Mouse (Mus musculus): ENCODE measurements at regions not wholly inside any gene's neighbourhood (a gene's known extent, or its start where the extent isn't known, plus 50 kb on each side); places are given as distances from the start of the nearest gene placed in this dataset.
A peak's percentile ranks its signal among the peaks of the same experiment; 100 is the strongest.

DNA sequence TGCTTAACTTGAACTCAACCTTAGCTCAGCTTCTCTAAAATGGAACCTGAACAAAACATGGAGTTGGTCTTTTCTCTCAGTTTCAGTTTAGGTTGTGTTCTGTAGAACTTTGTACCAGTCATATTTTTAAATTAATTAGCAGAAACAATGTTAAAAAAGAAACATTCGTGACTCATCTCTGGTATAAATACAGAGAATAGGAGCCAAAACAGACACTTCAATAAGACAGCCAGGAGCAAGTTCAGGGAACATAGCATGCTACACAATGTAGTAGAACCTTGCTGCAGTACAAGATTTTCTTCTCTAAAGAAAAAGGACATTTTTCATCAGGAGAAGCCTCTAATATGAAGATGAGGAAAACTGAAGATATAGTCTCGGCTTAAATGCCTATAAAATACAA lies 6595.0 kb upstream of the Gm7489 start:
- 92% methylated on average over 2 of the region's 2 CpGs for WGBS
- DNase-seq (ENCODE audit: low spot score) (no peak), ATAC-seq (replicated peaks; ENCODE audit: low FRiP score) (no peak)
- no peaks in the 10 kb centered on the region for H3K4me1 ChIP-seq (replicated peaks; ENCODE audit: control insufficient read depth, insufficient read depth, low read length)
- H3K36me3 ChIP-seq (ENCODE audit: control insufficient read depth, insufficient read depth, low read length), result no peaks in the 10 kb centered on the region
- no peaks in the 10 kb centered on the region for H3K9me3 ChIP-seq (ENCODE audit: control insufficient read depth, low read length)
- no peak overlapping the region for H3K27ac ChIP-seq (ENCODE audit: low read depth, low read length)
- H3K4me3 ChIP-seq (ENCODE audit: low read depth, low read length), result no peak overlapping the region
- H3K27me3 ChIP-seq (ENCODE audit: control insufficient read depth, insufficient read depth, low read length), result no peaks in the 10 kb centered on the region
- H3K9ac ChIP-seq (ENCODE audit: low read length), result no peak overlapping the region
- H3K4me2 ChIP-seq (ENCODE audit: low read depth, low read length, severe bottlenecking), result no peak overlapping the region

DNA sequence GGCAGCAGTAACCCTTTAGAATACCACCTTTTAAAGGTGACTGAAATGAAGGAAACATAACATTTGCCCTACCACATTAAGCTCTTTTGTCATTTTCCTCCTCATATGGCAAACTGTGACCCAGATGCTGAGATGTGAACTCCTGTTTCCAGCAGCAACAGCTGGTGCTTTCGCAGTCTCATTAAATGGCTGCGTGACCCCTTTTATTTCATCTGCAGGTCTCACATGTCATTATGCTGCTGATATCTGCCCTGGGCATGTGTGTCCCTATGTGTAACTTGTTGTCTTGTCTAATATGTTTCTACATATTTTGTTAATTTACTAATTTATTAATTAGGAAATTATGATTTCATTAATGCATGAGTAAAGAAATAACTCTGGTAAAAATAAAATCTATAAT lies 6584.9 kb upstream of the Gm7489 start:
- Histone ChIP-seq H3K4me3 (ENCODE audit: low read depth, low read length) (no peak overlapping the region), H3K9me3 (ENCODE audit: control insufficient read depth, low read length) (no peaks in the 10 kb centered on the region), H3K27me3 (ENCODE audit: control insufficient read depth, insufficient read depth, low read length) (no peaks in the 10 kb centered on the region), H3K9ac (ENCODE audit: low read length) (no peak overlapping the region), H3K4me2 (ENCODE audit: low read depth, low read length, severe bottlenecking) (no peak overlapping the region), H3K4me1 (replicated peaks; ENCODE audit: control insufficient read depth, insufficient read depth, low read length) (no peaks in the 10 kb centered on the region), H3K27ac (ENCODE audit: low read depth, low read length) (no peak overlapping the region), H3K36me3 (ENCODE audit: control insufficient read depth, insufficient read depth, low read length) (no peaks in the 10 kb centered on the region)
- ATAC-seq (replicated peaks; ENCODE audit: low FRiP score) (peak; percentile 67; the same call in 1 of the 2 replicates), DNase-seq (ENCODE audit: low spot score) (no peak)
- 83% methylated on average over 2 of the region's 2 CpGs for WGBS

DNA sequence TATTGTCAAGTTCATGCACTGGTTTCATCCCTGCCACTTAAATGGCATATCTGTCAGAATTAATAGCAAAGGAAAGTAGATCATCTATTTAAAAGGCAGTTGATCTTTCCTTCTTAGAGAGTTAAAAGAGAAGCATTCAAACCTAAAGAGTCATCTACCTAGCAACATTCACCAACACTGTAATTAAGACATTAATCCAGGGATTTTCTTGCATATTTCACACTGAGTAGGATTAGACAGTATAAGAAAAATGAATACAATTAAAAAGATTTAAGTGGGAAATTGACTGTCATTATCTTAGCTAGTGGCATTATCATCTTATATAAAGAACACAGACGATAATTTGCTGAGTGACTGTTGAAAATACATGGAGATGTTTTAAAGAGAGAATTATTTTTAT lies 6554.2 kb upstream of the Gm7489 start:
- DNase-seq (ENCODE audit: low spot score) (no peak), ATAC-seq (replicated peaks; ENCODE audit: low FRiP score) (no peak)
- Histone ChIP-seq H3K27ac (ENCODE audit: low read depth, low read length) (no peak overlapping the region), H3K9ac (ENCODE audit: low read length) (no peak overlapping the region), H3K36me3 (ENCODE audit: control insufficient read depth, insufficient read depth, low read length) (no peaks in the 10 kb centered on the region), H3K27me3 (ENCODE audit: control insufficient read depth, insufficient read depth, low read length) (no peaks in the 10 kb centered on the region), H3K4me3 (ENCODE audit: low read depth, low read length) (no peak overlapping the region), H3K4me2 (ENCODE audit: low read depth, low read length, severe bottlenecking) (no peak overlapping the region), H3K4me1 (replicated peaks; ENCODE audit: control insufficient read depth, insufficient read depth, low read length) (no peaks in the 10 kb centered on the region), H3K9me3 (ENCODE audit: control insufficient read depth, low read length) (no peaks in the 10 kb centered on the region)
- 75% methylated on average over 1 of the region's 1 CpGs for WGBS
